Mouse (Mus musculus) kidney, adult 8-10 months (tissue): ENCODE data around the gene Lin37.

Source experiments
- DNase-seq, 2 experiments: peaks; one replicate each; pipeline ENCODE4 v3.0.0; 2022

Lin37 gene

GRCm38 (mm10) chr7:30551445-30552101, 8.1 kb downstream of the Lin37 start:
- no peak for DNase-seq

DNA sequence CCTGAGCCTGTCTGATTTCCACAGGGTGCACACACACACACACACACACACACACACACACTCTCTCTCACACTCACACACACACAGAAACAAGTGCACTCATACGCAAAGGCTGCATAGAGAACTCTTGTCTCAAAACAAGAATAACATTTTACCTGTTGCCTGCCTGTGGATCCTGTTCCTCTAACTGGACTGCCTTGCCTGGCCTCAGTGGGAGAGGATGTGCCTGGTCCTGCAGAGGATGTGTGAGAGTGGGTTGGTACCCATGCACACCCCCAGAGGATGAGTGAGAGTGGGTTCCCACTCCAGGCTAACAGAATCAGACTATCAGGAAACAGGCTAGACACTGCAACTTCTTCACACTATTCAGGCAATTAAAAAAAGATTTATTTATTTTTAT, 9.0 kb downstream of the Lin37 start:
- no peak for DNase-seq

DNA sequence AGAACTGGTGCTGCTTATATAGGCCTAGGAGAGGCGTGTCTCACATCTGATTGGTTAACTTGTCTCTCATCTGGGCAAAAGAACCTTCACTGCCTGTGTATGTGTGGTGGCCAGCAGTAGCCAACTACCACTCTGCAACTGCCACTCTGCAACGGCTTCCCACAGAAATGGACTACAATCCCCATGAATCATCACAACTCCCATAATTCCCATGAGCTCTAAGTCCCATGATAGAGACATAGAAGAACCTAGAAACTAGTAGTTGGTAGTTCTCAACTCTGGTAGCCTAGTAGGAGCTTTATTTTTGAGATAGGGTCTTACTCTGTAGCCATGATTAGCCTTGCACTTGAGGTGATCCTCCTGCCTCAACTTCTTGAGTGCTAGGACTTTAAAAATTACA, 9.8 kb downstream of the Lin37 start:
- DNase-seq: no peak

DNA sequence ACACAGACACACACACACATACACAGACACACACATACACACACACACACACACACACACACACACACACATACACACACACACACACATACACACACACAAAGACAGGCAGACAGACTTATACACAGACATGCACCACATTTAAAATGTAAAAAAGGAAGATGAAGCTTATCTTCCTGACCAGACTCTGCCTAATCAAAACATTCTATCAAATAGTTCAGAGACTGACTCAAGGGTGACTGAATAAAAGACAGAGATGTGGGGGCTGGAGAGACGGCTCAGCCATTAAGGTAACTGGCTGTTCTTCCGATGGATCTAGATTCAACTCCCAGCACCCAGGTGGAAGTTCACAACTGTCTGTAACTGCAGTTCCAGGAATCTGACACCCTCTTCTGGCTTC, 15.3 kb downstream of the Lin37 start:
- no peak for DNase-seq

- DNase-seq: no peak
Observed at GRCm38 (mm10) chr7:30540572-30540971, 19.1 kb downstream of the Lin37 start.

- DNase-seq: peak; percentile 94 to 96
Observed at GRCm38 (mm10) chr7:30534633-30535577, 24.7 kb downstream of the Lin37 start, which contains the start of gene Arhgap33. Arhgap33 (minus strand) TSS chr7:30535060.

DNA sequence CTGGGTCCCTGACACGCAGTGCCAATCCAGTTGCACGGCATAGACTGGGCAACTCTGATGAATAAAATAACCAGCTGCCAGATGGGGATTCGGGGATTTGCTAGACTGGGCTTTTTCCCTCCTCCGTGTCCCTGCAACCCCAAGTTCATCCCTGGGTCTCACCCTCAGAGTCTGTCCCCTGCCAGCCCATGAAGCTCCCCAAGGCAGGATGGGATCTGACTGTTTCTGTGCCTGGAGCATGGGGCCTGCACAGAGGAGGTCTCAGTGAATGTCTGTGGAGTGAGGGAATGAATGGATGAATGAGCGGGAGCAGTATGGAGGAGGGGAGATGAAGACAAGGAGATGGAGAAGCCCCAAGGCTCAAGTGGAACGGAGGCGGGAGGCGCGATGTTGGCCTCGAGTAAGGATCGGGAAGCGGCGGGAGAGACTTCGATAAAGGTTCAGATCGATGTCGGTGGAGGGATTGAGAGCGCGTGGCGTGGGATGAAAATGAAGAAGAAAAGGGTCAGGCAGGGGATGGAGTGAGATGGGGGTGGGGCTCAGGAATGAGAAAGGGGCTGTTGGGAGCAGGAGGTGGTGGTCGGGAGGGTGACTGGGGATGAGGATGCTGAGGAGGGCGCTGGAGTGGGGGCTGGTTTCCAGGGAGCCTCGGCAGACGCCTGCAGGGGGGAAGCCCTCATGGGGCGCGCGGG, 25.6 kb downstream of the Lin37 start:
- DNase-seq: no peak

- peak; percentile 67 to 68 for DNase-seq
Observed at GRCm38 (mm10) chr7:30532931-30533330, 26.7 kb downstream of the Lin37 start.

GRCm38 (mm10) chr7:30531291-30531815, 28.3 kb downstream of the Lin37 start:
- no peak for DNase-seq

DNA sequence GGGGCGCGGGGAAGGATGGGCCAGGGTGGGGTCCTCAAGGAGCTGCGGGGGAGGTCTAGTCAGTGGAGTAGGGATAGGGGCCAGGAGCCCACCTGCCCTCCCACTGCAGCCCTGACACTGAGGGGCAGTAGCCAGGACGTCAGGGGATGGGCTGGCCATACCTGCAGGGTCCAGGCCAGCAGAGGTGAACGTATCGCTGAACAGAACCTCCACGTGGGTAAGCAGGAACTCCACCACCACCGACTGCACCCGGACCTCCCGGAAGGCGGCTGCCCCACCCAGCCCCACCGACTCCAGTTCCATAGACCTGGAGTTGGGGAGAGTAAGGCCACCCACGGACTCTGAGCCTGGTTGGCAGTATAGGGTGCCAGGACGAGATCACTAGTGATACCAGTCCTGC, 32.7 kb downstream of the Lin37 start:
- no peak for DNase-seq

DNA sequence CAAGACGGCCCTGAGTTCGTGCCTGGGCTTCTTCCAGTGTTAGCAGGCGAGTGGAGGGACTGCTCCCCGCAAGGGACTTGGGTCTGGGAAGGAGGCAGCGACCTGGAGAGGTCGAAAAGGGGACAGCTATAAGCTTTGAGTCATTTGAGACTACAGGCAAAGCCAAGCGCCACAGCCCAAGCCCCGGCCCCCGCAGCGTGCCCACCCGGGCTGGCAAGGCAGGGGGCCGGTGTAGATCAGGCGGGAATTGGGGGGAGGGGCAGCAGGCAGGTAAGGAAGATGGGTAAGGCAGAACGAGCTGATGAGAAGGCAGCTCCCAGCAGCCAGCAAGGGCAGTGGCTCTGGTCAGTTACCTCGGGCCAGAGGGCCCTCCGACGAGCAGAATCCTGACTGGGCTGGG, 33.2 kb downstream of the Lin37 start:
- no peak for DNase-seq

DNA sequence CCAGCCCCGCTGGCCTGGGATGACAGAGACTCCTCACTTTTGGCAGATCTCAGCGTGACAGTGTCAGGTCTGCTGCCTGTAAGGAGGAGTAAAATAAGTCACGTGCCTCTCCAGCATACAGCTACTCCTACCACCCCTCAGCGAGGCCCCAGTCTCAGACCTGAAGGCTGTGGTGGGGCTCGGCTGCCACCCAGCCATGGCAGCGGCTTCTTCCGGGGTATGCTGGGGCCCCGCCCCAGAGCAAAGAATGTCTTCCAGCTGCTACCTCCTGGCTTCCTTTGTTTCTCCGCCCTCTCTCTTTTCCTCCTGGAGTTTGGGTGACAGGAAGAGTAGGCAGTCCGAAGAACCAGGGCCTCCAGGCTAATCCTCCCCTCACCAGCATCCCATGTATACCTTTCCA, 33.7 kb downstream of the Lin37 start:
- DNase-seq: no peak

DNA sequence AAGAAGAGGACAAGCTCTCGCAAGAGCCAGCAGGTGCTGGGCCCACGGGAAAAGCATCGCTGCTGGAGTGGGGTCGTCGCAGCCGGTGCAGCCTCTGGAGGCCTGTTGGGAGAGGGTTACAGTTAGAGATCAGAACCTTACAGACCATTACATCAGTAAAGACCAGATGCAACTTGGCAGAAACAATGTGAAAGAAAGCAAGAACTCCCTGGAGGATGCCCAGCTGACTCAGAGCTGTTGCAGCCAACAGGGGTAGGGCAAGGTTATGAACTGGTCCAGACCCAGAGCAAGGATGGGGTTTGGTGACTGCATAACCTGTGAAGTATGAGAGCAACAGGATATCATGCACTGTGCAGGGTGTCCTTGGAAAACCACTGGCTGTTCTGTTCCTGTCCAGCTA, 35.2 kb downstream of the Lin37 start:
- DNase-seq: no peak

DNA sequence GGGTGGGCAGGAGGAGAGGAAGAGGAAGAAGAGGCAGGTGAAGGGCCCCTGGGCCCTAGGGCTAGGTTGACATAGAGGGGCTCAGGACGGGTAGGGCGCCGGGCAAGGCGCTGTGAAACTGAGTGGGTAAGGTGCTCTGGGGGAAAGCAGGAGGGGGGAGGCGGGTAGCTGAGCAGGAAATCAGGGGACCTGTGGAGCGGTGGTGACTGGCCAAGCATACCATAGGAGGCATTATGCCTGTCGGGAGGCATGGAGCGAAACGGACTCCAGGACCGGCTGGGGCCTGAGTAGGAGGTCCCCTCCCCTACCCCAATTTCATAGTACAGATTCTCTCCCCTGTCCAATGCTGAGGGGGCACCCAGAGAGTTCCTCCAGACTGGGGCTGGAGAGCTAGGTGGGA, 36.8 kb downstream of the Lin37 start:
- DNase-seq: no peak

- DNase-seq: no peak
Observed at GRCm38 (mm10) chr7:30520856-30521255, 38.8 kb downstream of the Lin37 start.

DNA sequence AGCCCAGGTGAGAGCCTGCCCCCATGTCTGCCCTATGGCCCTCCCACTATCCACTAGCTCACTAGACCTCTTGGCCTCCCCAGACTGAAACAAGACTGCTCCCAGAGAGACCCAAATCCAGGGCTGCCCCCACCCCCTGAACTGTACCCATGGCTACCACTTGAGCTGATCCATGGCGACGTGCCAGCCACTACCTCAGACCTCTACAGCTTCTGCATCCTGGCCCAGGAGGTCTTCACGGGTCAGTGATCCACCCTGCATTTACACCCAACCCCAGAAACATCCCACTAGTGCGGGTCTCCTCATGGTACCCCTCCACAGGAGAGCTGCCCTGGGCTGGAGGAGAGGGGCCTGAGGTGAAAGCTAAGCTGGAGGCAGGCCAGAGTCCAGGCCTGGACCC, 39.2 kb downstream of the Lin37 start:
- DNase-seq: peak in 1 of 2 experiments; percentile 18

- DNase-seq: no peak
Observed at GRCm38 (mm10) chr7:30518325-30518724, 41.3 kb downstream of the Lin37 start.

DNA sequence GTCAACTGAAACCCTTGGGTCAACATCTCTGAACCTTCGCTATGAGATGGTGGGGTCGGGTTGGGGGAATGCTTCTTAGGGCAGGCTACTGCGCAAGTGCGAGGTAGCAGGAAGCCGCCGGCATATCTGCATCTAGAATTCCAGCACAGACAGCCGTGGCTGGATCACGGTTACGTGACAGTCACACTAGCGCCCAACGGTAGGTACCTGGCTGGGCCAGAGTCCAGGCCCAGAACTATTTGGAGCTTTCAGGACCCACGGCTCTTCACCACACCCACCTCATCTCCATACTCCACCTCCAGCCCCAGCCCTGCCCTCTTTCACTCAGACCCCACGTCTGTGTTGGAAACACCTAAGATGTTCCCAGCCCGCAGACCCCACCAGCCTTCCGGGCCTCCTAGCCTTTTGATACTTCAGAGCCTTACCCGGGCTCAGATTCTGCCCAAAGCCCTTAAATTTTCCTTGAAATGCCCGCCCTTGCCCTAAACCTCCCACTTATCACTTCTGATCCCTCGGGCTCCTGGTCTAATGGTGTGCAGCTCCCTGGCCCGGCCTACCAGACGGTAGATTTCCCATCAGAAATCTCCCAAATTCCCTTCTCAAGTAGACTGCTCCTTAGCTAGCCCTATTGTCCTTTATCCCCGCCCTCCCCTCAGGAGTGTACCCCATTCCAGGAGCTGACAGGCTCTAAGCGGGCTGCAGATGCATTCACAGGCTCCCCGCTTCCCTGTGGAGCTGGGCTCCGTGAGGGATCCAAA, 44.5 kb downstream of the Lin37 start:
- peak in 1 of 2 experiments; percentile 18 for DNase-seq

DNA sequence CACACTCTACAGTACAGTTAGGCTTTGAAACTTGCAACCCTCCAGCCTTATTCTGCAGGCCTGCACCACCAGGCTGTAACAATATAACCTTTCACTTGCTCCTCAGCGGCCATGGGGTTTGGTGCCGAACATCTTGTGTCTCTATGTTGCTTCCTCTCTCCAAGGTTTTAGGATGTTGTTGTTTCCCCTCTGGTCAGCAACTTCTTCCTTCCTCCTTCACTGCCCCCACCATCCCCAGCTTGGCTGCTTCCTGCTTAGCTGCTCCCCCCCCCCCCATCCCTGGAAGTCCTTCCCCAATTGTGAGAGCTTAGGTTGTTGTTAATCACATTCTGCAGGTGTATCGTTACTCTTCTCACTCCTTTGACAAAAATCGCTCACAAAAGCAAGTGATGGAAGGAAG, 51.6 kb downstream of the Lin37 start:
- DNase-seq: no peak
